16 mouse cellular contexts compared by ENCODE assay signal in the genomic region with DNA sequence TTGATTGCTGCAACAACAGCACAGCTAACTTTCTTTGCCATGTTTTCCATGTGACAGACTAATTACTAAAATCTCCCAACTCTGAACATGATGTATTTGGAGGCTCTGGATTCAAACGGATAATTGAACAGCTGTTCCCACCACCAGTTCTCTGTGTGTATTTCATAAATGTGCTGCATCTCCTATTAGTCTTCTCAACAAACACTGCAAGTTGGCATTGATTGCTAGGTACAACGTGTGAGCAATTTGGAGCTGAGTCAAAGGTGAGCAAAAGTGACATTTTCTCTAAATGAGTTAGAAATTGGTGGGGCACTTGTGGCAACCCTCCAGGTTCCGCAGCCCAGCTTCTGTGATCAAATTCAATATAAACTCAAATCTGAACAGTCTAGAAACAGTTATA.
DNase-seq lines count a peak whose midpoint lies in the region; ATAC-seq and TF ChIP-seq lines count a peak whose summit lies in the region.
"Had no signal": no experiment of that assay in that cellular context is flagged by ENCODE, and none has a peak within 500 bp of the region (broad histone marks: within the 10 kb centered on the region; RNA-seq: fewer than 3 reads in every experiment).

No protein-coding gene starts in this region.

- H3K27ac ChIP-seq in forebrain, postnatal 0 days (ENCODE audit: low read depth, low read length): no peak overlapping the region
- H3K27ac ChIP-seq in kidney, embryonic 14.5 days (ENCODE audit: low read depth, low read length): no peak overlapping the region
- H3K27ac ChIP-seq: heart, adult 2 months; heart, embryonic 15.5 days; kidney, embryonic 15.5 days; limb, embryonic 15.5 days had no signal

- intact Hi-C loops in left cerebral cortex, postnatal 14 days (cut with DNase I): no loop called here

- H3K27me3 ChIP-seq in forebrain, postnatal 0 days (ENCODE audit: insufficient read depth, low read length): no peaks in the 10 kb centered on the region
- H3K27me3 ChIP-seq in kidney, embryonic 14.5 days (ENCODE audit: control insufficient read depth, insufficient read depth, low read length): no peaks in the 10 kb centered on the region
- H3K27me3 ChIP-seq: heart, embryonic 15.5 days; kidney, embryonic 15.5 days; limb, embryonic 15.5 days had no signal

- ATAC-seq in forebrain, postnatal 0 days: peak; percentile 93
- ATAC-seq in kidney, embryonic 14.5 days (ENCODE audit: low FRiP score, low TSS enrichment): no peak

- no peak overlapping the region for H3K4me2 ChIP-seq in forebrain, postnatal 0 days (ENCODE audit: low read depth)
- no peak overlapping the region for H3K4me2 ChIP-seq in kidney, embryonic 14.5 days (replicated peaks; ENCODE audit: low read depth, low read length)
- H3K4me2 ChIP-seq: heart, embryonic 15.5 days; kidney, embryonic 15.5 days; limb, embryonic 15.5 days had no signal

- peak; percentile 5 to 26 for DNase-seq in left cerebral cortex, postnatal 14 days (ENCODE audit: low spot score in 2 of 2)
- no peak for DNase-seq in left cerebral cortex, adult 11 months (ENCODE audit: low spot score)
- peak; percentile 51 for DNase-seq in brain, embryonic 18.5 days (ENCODE audit: low read depth, low spot score)
- peak; percentile 62 for DNase-seq in forebrain, postnatal 0 days
- peak; percentile 41 to 84 for DNase-seq in layer of hippocampus, postnatal 14 days (ENCODE audit: low spot score in 2 of 2)
- no peak for DNase-seq in kidney, postnatal 4 days
- DNase-seq: adrenal gland, postnatal 25 days; cerebellum, adult 9-11 months; gastrocnemius, postnatal 14 days; heart, adult 2 months; lung, adult 2 months; lung, postnatal 36 days had no signal

- no peaks in the 10 kb centered on the region for H3K36me3 ChIP-seq in forebrain, postnatal 0 days (ENCODE audit: insufficient read depth)
- no peaks in the 10 kb centered on the region for H3K36me3 ChIP-seq in kidney, embryonic 14.5 days (ENCODE audit: control insufficient read depth, insufficient read depth, low read length)
- H3K36me3 ChIP-seq: heart, embryonic 15.5 days; kidney, embryonic 15.5 days; limb, embryonic 15.5 days had no signal

- H3K4me3 ChIP-seq in forebrain, postnatal 0 days (ENCODE audit: low read depth, low read length): no peak overlapping the region
- no peak overlapping the region for H3K4me3 ChIP-seq in kidney, embryonic 14.5 days (ENCODE audit: low read length)
- H3K4me3 ChIP-seq: heart, adult 2 months; heart, embryonic 15.5 days; kidney, embryonic 15.5 days; limb, embryonic 15.5 days had no signal

- TF ChIP-seq CTCF in forebrain, postnatal 0 days (IDR thresholded peaks at IDR 0.05; ENCODE audit: low read depth): no peak

- H3K9me3 ChIP-seq in forebrain, postnatal 0 days (ENCODE audit: low read length): no peaks in the 10 kb centered on the region
- H3K9me3 ChIP-seq in kidney, embryonic 14.5 days (ENCODE audit: control insufficient read depth, low read length): no peaks in the 10 kb centered on the region
- H3K9me3 ChIP-seq: heart, embryonic 15.5 days; kidney, embryonic 15.5 days; limb, embryonic 15.5 days had no signal

- no peaks in the 10 kb centered on the region for H3K4me1 ChIP-seq in forebrain, postnatal 0 days (ENCODE audit: insufficient read depth)
- no peaks in the 10 kb centered on the region for H3K4me1 ChIP-seq in kidney, embryonic 14.5 days (ENCODE audit: control insufficient read depth, insufficient read depth, low read length)
- H3K4me1 ChIP-seq: heart, embryonic 15.5 days; kidney, embryonic 15.5 days; limb, embryonic 15.5 days had no signal

- H3K9ac ChIP-seq in forebrain, postnatal 0 days: no peak overlapping the region
- H3K9ac ChIP-seq in kidney, embryonic 14.5 days (ENCODE audit: low read depth, low read length): no peak overlapping the region
- H3K9ac ChIP-seq: heart, embryonic 15.5 days; kidney, embryonic 15.5 days; limb, embryonic 15.5 days had no signal

- 26% methylated on average over 3 of the region's 3 CpGs for whole genome bisulfite sequencing in forebrain, postnatal 0 days
- WGBS in kidney, embryonic 14.5 days: 78% methylated on average over 3 of the region's 3 CpGs

Comparison
In these comparisons a context has a peak if more than half of its experiments do, and no peak if none do; other contexts are left out.
1. DNase-seq: peak in left cerebral cortex, postnatal 14 days (2 of 2), brain, embryonic 18.5 days (single experiment), forebrain, postnatal 0 days (single experiment) and layer of hippocampus, postnatal 14 days (2 of 2); none in left cerebral cortex, adult 11 months (single experiment) and kidney, postnatal 4 days (0 of 2).